Mouse (Mus musculus): ENCODE results near the gene Lcn10. TPM values are rescaled to one million over a fixed set of nuclear protein-coding genes. Genes with fewer than 3 reads are reported as not detected.

Lcn10 gene
- polyA plus RNA-seq (2012; rRNA removed) = not detected in 2 replicates

DNA sequence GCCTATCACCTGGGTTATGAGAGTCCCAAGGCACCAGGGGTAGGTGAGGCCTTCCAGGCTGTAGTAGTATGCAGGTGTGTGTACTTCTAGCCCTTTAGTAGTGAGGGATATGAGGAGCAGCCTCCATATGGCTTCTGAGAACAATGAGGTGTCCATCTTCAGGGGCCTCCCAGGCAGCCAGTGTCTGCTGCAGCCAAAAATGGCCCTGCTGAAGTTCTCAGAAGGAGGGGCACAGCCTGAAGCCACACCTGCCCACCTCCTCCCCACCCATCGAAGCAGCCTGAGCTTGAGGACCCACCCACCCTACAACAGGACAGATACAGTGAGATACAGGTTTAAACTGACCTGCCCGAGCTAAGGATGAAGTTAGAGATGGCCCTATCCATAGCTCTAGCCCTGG, at the start of gene Lcn10:
Gene Lcn10, plus strand, starts transcription at position 301 of the 400 bp plus-strand sequence.

DNA sequence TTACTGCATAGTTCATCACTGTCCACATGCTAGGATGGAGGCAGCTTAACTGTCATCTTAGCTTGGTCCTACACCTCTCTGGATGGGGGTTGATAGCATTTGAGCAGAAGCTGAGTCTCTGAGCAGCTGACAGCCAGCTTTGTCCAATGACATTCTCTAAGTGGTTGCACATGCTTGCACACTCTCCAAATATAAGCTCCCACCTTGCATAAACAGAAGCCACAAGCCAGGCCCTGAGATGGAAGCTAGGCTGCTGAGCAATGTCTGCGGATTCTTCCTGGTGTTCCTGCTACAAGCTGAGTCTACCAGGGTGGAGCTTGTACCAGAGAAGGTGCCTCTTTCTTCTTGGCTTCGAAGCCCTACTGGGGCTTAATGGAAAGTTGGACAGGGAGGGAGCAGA, 29.6 kb upstream of the Lcn10 start, which contains the start of gene Lcn8:
Gene Lcn8, plus strand, starts transcription at position 219 of the 400 bp plus-strand sequence.

DNA sequence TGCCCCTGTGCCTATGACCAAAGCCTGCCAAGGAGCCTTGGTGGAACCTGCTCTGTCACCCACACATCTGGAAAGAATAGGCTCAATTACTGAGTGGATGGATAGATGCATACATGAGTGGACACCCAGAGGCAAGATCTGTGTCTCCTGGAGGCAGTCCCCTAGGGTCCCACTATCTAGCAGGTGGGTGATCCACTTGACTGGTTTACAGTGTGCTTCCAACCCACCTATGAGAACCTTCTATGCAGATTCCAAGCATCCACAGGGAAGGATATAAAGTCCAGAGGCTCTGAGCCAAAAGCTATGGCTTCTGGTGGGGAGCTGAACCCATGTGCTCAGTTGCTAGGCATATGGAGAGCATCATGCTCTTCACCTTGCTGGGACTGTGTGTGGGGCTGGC, 24.9 kb upstream of the Lcn10 start, which contains the start of gene Lcn5:
Gene Lcn5, plus strand, starts transcription at position 301 of the 400 bp plus-strand sequence.

DNA sequence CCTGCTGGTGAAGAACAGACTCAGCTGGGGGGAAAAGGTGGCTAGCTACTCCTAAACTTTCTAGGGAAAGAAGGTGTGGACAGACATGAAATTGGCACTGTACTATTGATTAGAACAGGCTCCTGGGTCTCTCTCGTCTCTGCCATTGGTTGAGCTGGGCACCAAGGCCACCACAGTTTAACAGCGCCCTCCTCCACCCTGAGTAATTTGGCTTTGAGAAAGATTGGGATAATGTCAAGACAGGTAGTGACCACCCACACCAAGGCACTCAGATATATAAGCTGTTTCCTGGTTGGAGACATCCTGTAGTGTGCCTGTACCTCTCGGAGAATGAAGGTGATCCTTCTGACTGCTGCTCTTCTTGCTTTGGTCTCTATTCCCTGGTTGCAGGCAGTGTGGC, 6.0 kb upstream of the Lcn10 start, which contains the start of gene Lcn6:
Gene Lcn6, plus strand, starts transcription at position 301 of the 400 bp plus-strand sequence.

DNA sequence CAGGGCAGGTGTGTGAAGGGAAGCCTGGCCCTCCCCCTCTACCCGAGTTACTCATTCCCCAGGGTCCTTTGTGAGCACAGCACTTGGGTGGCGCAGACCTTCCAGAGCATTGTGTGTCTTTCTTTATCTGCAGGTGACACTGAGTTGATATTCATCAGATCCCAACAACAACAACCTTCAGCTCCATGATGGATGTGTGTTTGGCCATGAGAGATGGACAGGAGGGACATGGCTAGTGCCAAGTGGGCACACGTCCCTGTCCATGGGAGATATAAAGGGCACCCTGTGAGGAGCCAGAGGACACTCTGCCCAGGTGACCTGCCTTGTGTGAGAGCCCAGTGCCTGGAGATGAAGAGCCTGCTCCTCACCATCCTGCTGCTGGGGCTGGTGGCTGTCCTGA, 17.2 kb downstream of the Lcn10 start, which contains the start of gene Obp2a:
Gene Obp2a, plus strand, starts transcription at position 301 of the 400 bp plus-strand sequence.

DNA sequence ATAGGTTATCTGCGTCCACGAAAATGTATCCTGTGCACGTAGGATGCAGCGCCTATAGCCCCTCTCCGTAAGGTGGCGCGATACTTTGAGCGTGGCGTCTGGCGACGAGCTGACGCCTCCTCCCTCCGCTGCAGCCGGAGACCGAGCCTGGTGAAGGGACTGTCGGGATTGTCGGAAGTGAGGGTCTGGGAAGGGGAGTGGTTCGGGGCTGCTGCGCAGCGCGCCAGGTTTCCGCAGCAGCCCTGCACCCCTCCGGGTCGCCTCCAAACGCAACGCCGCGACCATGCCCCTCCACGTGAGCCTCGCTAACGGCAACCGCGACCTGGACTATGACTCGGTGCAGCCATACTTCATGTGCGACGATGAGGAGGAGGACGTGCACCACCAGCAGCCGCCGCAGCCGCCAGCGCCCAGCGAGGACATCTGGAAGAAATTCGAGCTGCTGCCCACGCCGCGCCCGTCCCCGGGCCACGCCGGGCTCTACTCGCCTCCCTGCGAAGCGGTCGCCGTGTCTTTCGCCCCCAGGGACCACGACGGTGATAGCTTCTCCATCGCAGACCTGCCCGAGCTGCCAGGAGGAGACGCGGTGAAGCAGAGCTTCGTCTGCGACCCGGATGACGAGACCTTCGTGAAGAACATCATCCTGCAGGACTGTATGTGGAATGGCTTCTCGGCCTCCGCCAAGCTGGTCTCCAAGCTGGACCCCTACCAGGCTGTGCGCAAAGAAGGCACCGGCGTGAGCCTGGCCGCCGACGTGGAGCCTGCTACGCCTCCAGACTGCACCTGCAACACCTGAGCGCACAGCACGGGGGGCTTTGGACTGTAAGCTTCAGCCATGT, 24.3 kb downstream of the Lcn10 start, which contains the start of gene Bmyc:
Gene Bmyc, plus strand, starts transcription at position 97 of the 839 bp plus-strand sequence.

Other genes with a start within 250 kb of the Lcn10 start
- 0.16 and 0.36 TPM in 2 replicates for gene Clic3, start 225.9 kb upstream of the Lcn10 start, polyA plus RNA-seq (2012; rRNA removed)
- gene Paxx, start 221.6 kb upstream of the Lcn10 start, polyA plus RNA-seq (2012; rRNA removed) = 23.7 and 35.7 TPM in 2 replicates
- gene Ptgds, start 212.7 kb upstream of the Lcn10 start, polyA plus RNA-seq (2012; rRNA removed) = 0.34 and 0.41 TPM in 2 replicates
- not detected in 2 replicates for gene Lcn12, start 188.8 kb upstream of the Lcn10 start, polyA plus RNA-seq (2012; rRNA removed)
- 27.8 and 30.7 TPM in 2 replicates for gene Fbxw5, start 182.0 kb upstream of the Lcn10 start, polyA plus RNA-seq (2012; rRNA removed)
- 3.8 and 4.0 TPM in 2 replicates for gene C8g, start 181.0 kb upstream of the Lcn10 start, polyA plus RNA-seq (2012; rRNA removed)
- gene Traf2, start 135.8 kb upstream of the Lcn10 start, polyA plus RNA-seq (2012; rRNA removed) = 16.0 and 18.2 TPM in 2 replicates
- 165 and 237 TPM in 2 replicates for gene Edf1, start 124.9 kb upstream of the Lcn10 start, polyA plus RNA-seq (2012; rRNA removed)
- 8.2 and 8.8 TPM in 2 replicates for gene Mamdc4, start 107.9 kb upstream of the Lcn10 start, polyA plus RNA-seq (2012; rRNA removed)
- 154 and 192 TPM in 2 replicates for gene Phpt1, start 107.5 kb upstream of the Lcn10 start, polyA plus RNA-seq (2012; rRNA removed)
- 1.2 and 1.4 TPM in 2 replicates for gene Ajm1, start 101.0 kb upstream of the Lcn10 start, polyA plus RNA-seq (2012; rRNA removed)
- gene Rabl6, start 74.2 kb upstream of the Lcn10 start, polyA plus RNA-seq (2012; rRNA removed) = 88.7 and 111 TPM in 2 replicates
- gene Ccdc183, start 65.0 kb upstream of the Lcn10 start, polyA plus RNA-seq (2012; rRNA removed) = not detected in 2 replicates
- gene Tmem141, start 60.7 kb upstream of the Lcn10 start, polyA plus RNA-seq (2012; rRNA removed) = 9.4 and 18.8 TPM in 2 replicates
- gene Fcna, start 54.7 kb upstream of the Lcn10 start, polyA plus RNA-seq (2012; rRNA removed) = 1.5 and 3.7 TPM in 2 replicates
- not detected in 2 replicates for gene Lcn8, start 29.6 kb upstream of the Lcn10 start, polyA plus RNA-seq (2012; rRNA removed)
- gene Lcn5, start 24.8 kb upstream of the Lcn10 start, polyA plus RNA-seq (2012; rRNA removed) = not detected in 2 replicates
- gene Lcn6, start 5.9 kb upstream of the Lcn10 start, polyA plus RNA-seq (2012; rRNA removed) = not detected in 2 replicates
- not detected in 2 replicates for gene Obp2a, start 17.3 kb downstream of the Lcn10 start, polyA plus RNA-seq (2012; rRNA removed)
- 37.1 and 43.2 TPM in 2 replicates for gene Bmyc, start 24.0 kb downstream of the Lcn10 start, polyA plus RNA-seq (2012; rRNA removed)
- not detected in 2 replicates for gene Obp2b, start 54.3 kb downstream of the Lcn10 start, polyA plus RNA-seq (2012; rRNA removed)
- gene Lcn3, start 82.8 kb downstream of the Lcn10 start, polyA plus RNA-seq (2012; rRNA removed) = not detected in 2 replicates
- not detected in 2 replicates for gene Lcn11, start 94.3 kb downstream of the Lcn10 start, polyA plus RNA-seq (2012; rRNA removed)
- not detected in 2 replicates for gene Gm13539, start 99.5 kb downstream of the Lcn10 start, polyA plus RNA-seq (2012; rRNA removed)
- not detected in 2 replicates for gene Glt6d1, start 133.1 kb downstream of the Lcn10 start, polyA plus RNA-seq (2012; rRNA removed)
- not detected in 2 replicates for gene Lcn9, start 140.4 kb downstream of the Lcn10 start, polyA plus RNA-seq (2012; rRNA removed)
- not detected in 2 replicates for gene Sohlh1, start 164.5 kb downstream of the Lcn10 start, polyA plus RNA-seq (2012; rRNA removed)
- gene Kcnt1, start 181.0 kb downstream of the Lcn10 start, polyA plus RNA-seq (2012; rRNA removed) = 3.7 and 5.5 TPM in 2 replicates